In the genomic region with DNA sequence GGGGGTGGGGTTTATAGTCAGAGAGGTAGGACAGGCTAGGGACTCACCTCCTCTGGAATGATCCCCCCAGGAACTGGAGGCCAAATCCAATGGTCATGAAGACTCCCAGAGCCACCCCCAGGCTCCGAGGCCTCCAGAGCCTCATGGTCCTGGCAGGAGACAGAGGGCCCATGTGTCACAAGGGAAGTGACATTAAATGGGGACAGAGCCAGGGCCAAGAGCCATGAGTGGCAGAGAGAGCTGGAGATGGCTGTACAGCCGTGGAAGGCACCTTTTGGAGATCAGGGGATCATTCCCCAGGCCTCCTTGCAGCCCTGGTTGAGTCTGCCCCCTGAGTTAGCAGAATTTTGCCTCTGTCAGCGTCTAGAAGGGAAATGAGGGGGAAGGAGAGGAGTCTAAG, we compare ENCODE assay signal across 17 mouse cellular contexts. TPM values are rescaled to one million over a fixed set of nuclear protein-coding genes. Genes with fewer than 3 reads are reported as not detected.
"Had no signal": no experiment of that assay in that cellular context is flagged by ENCODE, and none has a peak within 500 bp of the region (broad histone marks: within the 10 kb centered on the region; RNA-seq: fewer than 3 reads in every experiment).

No protein-coding gene starts in this region.

- H3K9ac ChIP-seq: limb, embryonic 15.5 days; liver, embryonic 13.5 days; liver, postnatal 0 days; lung, embryonic 15.5 days had no signal

- H3K9me3 ChIP-seq: limb, embryonic 15.5 days; liver, embryonic 13.5 days; lung, embryonic 15.5 days; megakaryocyte, embryonic 14.5 days; midbrain, embryonic 12.5 days had no signal

- H3K4me3 ChIP-seq: liver, embryonic 13.5 days; megakaryocyte, embryonic 14.5 days had no signal

- H3K4me2 ChIP-seq: liver, embryonic 13.5 days had no signal

- H3K27ac ChIP-seq: kidney, postnatal 0 days; limb, embryonic 15.5 days; liver, embryonic 13.5 days; lung, embryonic 15.5 days; macrophage; midbrain, embryonic 12.5 days; stomach, postnatal 0 days had no signal

- H3K27me3 ChIP-seq: limb, embryonic 15.5 days had no signal

- DNase-seq: kidney, adult 11 months; kidney, adult 9 months; kidney, postnatal 36 days; left cerebral cortex, postnatal 4 days; liver, embryonic 13.5 days; liver, postnatal 0 days; lung, postnatal 14 days; thymus, postnatal 4 days had no signal

- H3K36me3 ChIP-seq: liver, embryonic 13.5 days had no signal

- ATAC-seq: liver, postnatal 0 days; midbrain, embryonic 16.5 days had no signal

RNA-seq across cellular contexts. Expression of gene Gal3st4, which starts 1.4 kb away (rescaled TPM):
- polyA plus RNA-seq: liver, postnatal 0 days; macrophage had no signal

RNA-seq across cellular contexts. Expression of gene Gm43720, which starts 8.5 kb away (rescaled TPM):
- polyA plus RNA-seq: liver, embryonic 13.5 days; liver, postnatal 0 days; macrophage; midbrain, embryonic 12.5 days; neural tube, embryonic 11.5 days had no signal
